Mouse (Mus musculus) colon, adult 2 months (tissue): ENCODE measurements around the gene Prss48. TPM values are rescaled to one million over a fixed set of nuclear protein-coding genes. Genes with fewer than 3 reads are reported as not detected.

Source experiments
- polyA plus RNA-seq: library from polyadenylated mRNA; depleted of rRNA; stranded (reverse); fragments of >200 nt; gene quantifications from 2 replicates; pipeline ENCODE4 v1.2.3, GENCODE M21; 2012; rRNA removed

The Prss48 gene
- polyA plus RNA-seq, result not detected in 2 replicates

GRCm38 (mm10) chr3:86002423-86002822, at the start of gene Prss48:
Gene Prss48, minus strand, starts transcription at chr3:86002491.

GRCm38 (mm10) chr3:85970742-85971598, 31.3 kb downstream of the Prss48 start, which contains the start of gene Sh3d19:
Gene Sh3d19, plus strand, starts transcription at chr3:85971109.

Other genes with a start within 250 kb of the Prss48 start
- gene Fam160a1, start 185.2 kb downstream of the Prss48 start, polyA plus RNA-seq, result 11.5 and 12.8 TPM in 2 replicates
- 1.1 and 2.7 TPM in 2 replicates for gene Glt28d2, start 115.0 kb downstream of the Prss48 start, polyA plus RNA-seq
- gene Gm37240, start 115.0 kb downstream of the Prss48 start, polyA plus RNA-seq, result 31.5 and 33.9 TPM in 2 replicates
- gene Sh3d19, start 31.4 kb downstream of the Prss48 start, polyA plus RNA-seq, result 159 and 169 TPM in 2 replicates
- 95.9 and 165 TPM in 2 replicates for gene Rps3a1, start 140.2 kb upstream of the Prss48 start, polyA plus RNA-seq
- 25.6 and 29.4 TPM in 2 replicates for gene Lrba, start 222.2 kb upstream of the Prss48 start, polyA plus RNA-seq